Mouse (Mus musculus): Measurements from ENCODE around the gene F2rl1.
A peak's percentile ranks its signal among the peaks of the same experiment; 100 is the strongest.
"Not testable (repeated sequence)": the region's sequence is repeated elsewhere in the genome, so short reads cannot be mapped to it uniquely, and the experiment has no call there.

The F2rl1 gene

GRCm38 (mm10) chr13:95533121-95533520 is 8.1 kb upstream of the F2rl1 start:
- not testable (repeated sequence) for DNase-seq

DNA sequence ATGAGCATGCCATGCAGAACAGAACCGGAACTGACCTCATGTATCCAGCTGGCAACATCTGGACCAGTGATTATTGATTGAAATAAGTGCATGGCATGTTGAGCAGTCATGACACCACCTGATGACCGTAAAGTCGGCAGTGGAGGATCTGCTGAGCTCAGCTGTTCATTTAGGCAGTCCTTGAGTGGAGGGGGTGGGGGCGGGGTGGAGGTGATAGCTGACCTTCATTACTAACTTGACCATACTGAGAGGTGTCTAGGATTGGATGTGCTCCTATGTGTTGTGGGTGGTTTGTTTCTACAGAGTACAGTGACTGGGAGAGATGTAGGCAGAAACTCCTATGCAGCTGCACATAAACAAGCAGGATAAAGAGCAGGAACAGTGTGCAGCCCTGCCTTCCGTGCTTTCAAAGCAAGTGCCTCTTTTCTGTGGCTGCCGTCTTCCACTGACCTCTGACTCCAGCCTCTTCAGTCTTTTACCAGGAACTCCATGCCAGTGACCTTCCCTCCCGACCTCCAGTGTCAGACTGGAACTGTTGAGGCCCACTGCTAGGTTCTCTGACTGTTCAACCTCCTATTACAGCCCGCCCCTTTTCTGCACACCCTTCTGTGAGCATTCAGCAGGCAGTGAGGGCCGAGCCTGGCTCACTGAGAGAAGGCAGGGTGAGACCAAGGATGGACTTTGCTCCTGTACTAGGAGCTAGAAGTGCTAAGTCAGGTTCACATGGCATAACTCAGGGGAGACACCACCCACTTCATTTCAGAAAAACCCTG is 6.4 kb upstream of the F2rl1 start:
- peak; percentile 29 for DNase-seq

DNA sequence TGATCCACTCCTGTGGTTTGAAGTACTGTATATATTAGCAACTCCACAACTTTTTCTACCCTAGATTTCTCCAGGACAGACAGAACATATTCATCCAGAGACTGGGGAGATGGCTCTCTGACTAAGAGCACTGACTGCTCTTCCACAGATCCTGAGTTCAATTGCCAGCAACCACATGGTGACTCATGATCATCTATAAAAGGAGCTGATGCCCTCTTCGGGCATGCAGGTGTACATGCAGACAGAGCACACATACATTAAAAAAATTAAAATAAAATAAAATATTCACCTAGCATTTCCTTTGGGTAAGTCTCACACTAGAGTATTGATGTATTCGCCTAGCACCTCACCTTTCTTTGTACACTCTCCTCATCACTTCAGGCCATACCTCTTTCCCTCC is 4.2 kb upstream of the F2rl1 start:
- DNase-seq = no peak

GRCm38 (mm10) chr13:95524424-95524673 is 678 bp downstream of the F2rl1 start:
- DNase-seq = no peak

- peak; percentile 69 for DNase-seq
Observed at GRCm38 (mm10) chr13:95523659-95524423, 1.2 kb downstream of the F2rl1 start.

DNA sequence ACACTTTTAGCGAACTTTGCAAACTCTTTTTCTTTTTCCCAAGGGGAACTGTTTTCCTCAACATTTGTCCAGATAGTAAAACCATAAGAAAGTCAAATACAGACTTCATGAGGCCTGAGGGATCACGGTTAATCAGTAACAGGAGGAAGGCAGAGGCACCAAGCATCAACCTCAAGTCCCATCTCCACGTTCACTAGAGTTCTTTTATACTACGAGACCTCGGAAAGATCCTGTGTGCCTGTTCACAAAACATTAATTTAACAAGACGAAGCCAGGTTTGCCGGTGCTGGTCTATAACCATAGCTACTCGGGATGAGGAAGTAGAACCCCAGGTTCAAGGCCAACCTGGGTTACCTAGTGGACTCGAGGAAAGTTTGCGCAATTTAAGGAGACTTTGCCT is 2.9 kb downstream of the F2rl1 start:
- DNase-seq = no peak

DNA sequence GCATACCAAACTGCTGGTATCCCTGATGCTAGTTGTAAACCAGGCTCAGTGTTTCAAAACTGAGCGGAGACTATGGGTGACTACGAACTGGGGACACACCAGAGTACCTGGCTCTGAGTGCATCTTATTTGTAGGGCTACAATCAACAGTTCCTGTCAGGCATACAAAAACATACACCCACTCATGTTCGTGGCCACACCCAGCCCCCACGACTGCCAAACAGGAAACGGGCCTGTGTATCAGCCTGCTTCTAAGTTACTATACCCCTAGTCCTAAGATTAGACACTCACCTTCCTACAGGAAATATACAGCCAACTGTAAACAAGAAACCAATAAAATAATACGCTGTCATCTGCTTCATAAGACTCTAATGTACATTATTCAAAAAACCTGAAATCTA is 4.0 kb downstream of the F2rl1 start:
- no peak for DNase-seq

DNA sequence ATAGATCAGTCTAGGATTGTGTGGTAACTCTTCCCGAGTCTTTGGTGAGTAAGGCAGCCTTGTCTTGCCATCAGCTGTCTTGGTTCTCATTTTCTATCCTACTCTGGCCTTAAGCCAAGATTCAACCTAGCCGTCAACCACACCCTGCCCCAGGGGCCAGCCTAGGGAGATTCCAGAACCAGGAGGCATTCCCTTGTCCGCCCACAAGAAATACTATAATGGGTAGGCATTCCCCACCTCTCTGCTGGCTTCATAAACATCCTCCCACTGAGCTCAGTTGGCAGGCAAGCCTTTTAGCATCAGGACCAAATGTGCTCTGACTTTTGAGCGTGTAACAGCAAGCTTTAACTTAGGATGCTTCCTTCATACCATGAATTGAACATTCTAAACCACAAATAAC is 10.3 kb downstream of the F2rl1 start:
- DNase-seq = no peak

GRCm38 (mm10) chr13:95510054-95510453 is 15.0 kb downstream of the F2rl1 start:
- DNase-seq = no peak

- peak; percentile 9 for DNase-seq
Observed at GRCm38 (mm10) chr13:95503279-95503917, 21.6 kb downstream of the F2rl1 start.

- no peak for DNase-seq
Observed at GRCm38 (mm10) chr13:95496601-95497000, 28.4 kb downstream of the F2rl1 start.

GRCm38 (mm10) chr13:95494812-95495211 is 30.2 kb downstream of the F2rl1 start:
- DNase-seq = peak; percentile 4

GRCm38 (mm10) chr13:95493296-95493695 is 31.7 kb downstream of the F2rl1 start:
- DNase-seq = no peak

DNA sequence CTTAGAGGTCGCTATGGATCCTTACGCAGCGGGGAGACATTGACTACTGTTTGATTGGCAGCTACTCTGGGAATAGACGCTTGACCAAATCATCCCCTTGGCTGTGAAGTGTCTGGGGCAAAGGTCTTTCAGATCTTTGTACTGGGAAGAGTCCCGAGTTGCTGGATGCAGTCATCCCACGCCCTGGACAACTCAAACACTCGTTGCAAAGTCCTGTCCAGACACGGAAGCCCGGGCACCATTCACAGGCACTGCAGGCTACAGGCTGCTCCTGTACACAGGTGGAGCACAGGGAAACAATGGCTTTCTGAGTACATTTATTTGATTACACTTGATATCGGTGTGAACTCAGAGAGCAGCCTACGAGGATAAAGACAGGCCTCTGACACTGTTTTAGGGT is 33.7 kb downstream of the F2rl1 start:
- no peak for DNase-seq

DNA sequence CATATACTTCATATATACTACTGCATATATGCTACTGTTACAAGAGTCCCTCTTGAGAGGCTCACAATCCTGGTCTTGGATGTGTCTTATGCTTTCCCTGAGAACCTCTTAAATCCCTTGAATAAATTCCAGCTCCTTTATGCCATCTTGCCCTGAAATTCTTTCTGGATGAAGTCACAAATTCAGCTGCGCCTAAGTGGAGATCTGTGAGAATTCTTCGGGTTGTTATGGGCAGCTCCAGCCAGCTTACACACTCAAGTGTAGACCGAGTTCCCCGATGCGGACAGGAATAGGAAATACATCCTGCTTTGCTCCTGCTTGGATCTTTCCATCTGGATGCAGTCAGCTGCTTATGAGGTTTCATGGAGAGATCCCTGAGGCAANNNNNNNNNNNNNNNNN is 40.4 kb downstream of the F2rl1 start:
- peak; percentile 41 for DNase-seq

DNA sequence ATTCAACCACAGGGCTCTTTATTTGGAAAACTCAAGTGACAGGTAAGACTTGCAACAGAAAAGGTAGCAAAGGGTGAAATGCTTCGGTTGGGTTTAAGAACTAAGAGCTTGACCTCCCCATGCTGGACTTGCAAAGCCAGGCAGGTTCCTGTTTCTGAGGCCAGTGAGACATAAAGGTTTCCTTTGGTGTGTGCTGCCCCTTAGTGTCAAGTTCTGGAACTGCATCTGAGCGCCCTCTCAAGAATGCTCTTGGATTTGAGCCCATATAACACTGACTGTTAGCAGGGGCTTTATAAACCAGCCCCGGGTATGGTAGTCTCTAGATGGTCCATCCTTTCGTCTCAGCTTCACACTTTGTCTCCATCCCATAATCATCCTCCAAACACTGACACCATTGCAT is 43.6 kb downstream of the F2rl1 start:
- peak; percentile 85 for DNase-seq

DNA sequence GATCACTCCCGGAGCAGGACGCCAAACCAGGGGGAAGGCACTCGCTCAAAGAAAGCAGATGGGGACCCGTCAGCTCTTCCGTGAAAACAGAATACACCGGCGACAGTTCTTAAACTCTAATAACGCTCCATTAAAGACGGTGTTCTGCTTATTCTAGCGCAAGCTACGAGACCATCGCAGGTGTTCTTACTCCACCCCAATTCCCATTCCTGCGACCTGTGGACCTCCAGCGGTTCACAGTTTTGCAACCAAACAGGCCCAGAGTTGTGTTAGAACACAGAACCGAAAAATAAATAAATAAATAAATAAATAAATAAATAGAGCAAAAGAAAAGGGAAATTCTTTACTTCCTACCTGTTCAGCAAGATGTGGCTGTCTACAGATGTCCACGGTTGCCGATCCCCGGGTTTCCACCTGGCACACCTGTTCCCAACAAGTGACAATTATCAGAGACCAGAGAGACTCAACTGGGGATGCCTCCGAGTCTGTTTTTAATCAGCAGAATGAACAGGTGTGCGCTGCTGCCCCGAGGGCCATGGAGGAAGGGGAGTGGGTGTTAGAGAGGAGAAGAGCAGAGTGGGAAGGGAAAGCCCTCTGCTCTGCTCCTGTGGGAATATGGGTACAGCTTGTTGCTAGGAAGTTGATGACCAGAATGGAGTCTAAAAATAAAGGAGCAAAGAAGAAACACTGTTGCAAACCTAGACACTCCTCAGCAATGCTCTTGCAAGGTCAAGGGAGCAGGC is 46.2 kb downstream of the F2rl1 start, which contains the start of gene S100z:
Gene S100z (minus strand): TSS at position 51 of the 743 bp plus-strand sequence.
- no peak for DNase-seq

- no peak for DNase-seq
Observed at GRCm38 (mm10) chr13:95477173-95477572, 47.9 kb downstream of the F2rl1 start.

- DNase-seq = no peak
Observed at GRCm38 (mm10) chr13:95475124-95475523, 49.9 kb downstream of the F2rl1 start.

- no peak for DNase-seq
Observed at GRCm38 (mm10) chr13:95474294-95474693, 50.7 kb downstream of the F2rl1 start.

DNA sequence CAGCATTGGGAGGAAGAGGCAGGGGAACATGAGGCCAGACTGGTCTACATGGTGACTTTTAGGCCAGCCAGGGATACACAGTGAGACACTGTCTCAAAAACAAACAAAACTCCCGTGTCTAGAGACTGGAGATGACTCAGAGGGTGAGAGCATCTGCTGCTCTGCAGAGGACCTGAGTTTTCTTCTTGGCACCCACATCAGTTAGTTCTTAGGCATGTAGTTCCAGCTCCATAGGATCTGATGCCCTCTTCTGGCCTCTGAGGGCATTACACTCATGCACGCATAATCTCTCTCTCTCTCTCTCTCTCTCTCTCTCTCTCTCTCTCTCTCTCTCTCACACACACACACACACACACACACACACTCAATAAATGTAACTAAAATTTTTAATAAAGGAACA is 54.1 kb downstream of the F2rl1 start:
- DNase-seq = peak; percentile 9
